Mouse (Mus musculus): ENCODE measurements around the gene Shisa5. TPM values are rescaled to one million over a fixed set of nuclear protein-coding genes. Genes with fewer than 3 reads are reported as not detected.

Gene Shisa5
- 71.6 and 76.3 TPM in 2 replicates for polyA plus RNA-seq (2015; fragmentation: Nextera tagmentation; extraction: Ambion mirVana)

DNA sequence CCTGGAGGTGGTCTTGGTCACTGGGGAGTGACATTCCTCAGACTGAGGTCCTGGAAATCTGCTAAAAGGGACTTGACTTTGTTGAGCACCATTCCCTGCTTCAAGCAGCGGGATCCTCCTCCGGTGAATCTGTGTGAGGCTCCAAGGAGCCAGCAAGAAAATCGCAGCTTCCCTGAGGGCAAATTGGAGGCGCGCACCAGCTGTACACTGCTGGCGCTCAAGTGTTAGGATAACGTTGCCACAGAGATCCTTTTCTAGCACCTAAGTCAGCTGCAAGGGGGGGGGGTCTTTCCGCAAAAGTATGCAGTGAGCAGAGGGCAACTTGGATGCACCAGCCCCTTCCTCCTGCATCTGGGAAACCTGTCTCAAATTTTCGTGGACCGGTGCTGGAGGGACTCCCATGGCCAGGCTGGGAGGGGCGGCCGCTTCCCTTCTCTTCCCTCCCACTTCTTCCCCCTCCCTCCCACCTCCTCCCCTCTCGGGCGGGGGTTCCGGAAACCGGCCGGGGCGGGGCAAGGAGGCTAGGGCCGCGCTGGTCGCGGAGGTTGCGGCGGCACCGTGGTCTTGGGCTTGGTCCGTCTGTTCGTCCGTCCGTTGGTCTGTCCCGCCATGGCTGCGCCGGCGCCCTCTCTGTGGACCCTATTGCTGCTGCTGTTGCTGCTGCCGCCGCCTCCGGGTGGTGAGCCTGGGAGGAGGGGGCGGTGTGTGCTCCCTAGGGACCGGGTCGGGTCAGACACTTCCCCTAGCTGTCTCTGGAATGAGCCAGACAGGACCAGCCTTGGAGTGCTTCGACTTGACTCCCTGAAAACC lies at the start of gene Shisa5:
TSS of gene Shisa5 (plus strand) at position 480 of the 810 bp plus-strand sequence.
- H3K4me3 ChIP-seq = peak within 1 kb of the TSS; percentile 65
- under 1% methylated on average over 38 of the region's 40 CpGs for WGBS
- peak within 1 kb of the TSS; percentile 53; the same call in 1 of the 2 replicates for H3K27ac ChIP-seq (replicated peaks)
- H3K9ac ChIP-seq = peak within 1 kb of the TSS; percentile 70
- no peaks in the 10 kb centered on the region for H3K27me3 ChIP-seq
- no peaks in the 10 kb centered on the region for H3K9me3 ChIP-seq
- 0 out of 2 replicates have a peak, but pooled peaks cover 3% of the 10 kb centered on the region for H3K36me3 ChIP-seq
- H3K4me2 ChIP-seq = peak within 1 kb of the TSS; percentile 95
- ATAC-seq (ENCODE audit: low FRiP score, low read depth) = peak; percentile 83
- peaks cover 21% of the 10 kb centered on the region; the same call in 1 of the 2 replicates for H3K4me1 ChIP-seq (replicated peaks)

DNA sequence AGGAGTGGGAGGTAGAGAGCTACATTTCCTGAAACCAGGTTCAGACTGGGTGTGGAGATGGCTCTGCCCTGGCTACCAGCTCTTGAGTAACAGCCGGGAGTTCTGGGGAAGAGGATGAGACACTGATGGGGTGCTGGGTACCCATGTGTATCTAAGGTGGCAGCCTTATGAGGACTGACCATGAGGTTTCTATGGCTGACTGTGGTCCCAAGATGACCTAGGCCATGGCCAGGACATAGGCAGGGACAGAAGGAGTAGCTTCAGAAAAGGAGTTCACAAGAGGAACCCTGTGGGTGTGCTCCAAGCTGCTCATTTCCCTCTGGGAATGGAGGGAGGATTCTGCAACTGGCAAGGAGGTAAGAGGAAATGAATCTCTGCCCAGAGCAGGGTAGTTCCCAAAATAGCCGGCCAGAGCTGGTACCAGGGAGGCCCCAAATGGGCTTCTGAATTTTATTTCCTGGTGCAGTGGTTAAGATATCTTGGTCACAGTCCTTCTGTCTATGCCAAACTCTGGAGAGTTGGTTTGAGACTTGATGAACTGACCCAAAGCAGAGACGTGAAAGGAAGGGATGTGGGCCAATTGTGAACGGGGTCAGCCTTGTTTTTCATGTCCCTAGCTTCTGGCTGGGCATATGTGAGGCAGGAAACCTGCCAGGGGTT lies 48.4 kb upstream of the Shisa5 start:
- Histone ChIP-seq H3K4me2 (no peak overlapping the region), H3K9ac (no peak overlapping the region), H3K9me3 (no peaks in the 10 kb centered on the region), H3K27ac (replicated peaks) (no peak overlapping the region), H3K36me3 (no peaks in the 10 kb centered on the region), H3K4me1 (replicated peaks) (peaks cover 18% of the 10 kb centered on the region), H3K27me3 (no peaks in the 10 kb centered on the region), H3K4me3 (no peak overlapping the region)
- ATAC-seq (ENCODE audit: low FRiP score, low read depth) = no peak
- 85% methylated on average over 4 of the region's 4 CpGs for WGBS

GRCm38 (mm10) chr9:108990462-108990820 lies 47.9 kb upstream of the Shisa5 start:
- H3K4me3 ChIP-seq = no peak overlapping the region
- peaks cover 18% of the 10 kb centered on the region for H3K4me1 ChIP-seq (replicated peaks)
- no peaks in the 10 kb centered on the region for H3K36me3 ChIP-seq
- WGBS = 78% methylated on average over 7 of the region's 7 CpGs
- H3K27ac ChIP-seq (replicated peaks) = no peak overlapping the region
- H3K9ac ChIP-seq = no peak overlapping the region
- H3K9me3 ChIP-seq = no peaks in the 10 kb centered on the region
- no peak for ATAC-seq (ENCODE audit: low FRiP score, low read depth)
- H3K27me3 ChIP-seq = no peaks in the 10 kb centered on the region
- H3K4me2 ChIP-seq = no peak overlapping the region

DNA sequence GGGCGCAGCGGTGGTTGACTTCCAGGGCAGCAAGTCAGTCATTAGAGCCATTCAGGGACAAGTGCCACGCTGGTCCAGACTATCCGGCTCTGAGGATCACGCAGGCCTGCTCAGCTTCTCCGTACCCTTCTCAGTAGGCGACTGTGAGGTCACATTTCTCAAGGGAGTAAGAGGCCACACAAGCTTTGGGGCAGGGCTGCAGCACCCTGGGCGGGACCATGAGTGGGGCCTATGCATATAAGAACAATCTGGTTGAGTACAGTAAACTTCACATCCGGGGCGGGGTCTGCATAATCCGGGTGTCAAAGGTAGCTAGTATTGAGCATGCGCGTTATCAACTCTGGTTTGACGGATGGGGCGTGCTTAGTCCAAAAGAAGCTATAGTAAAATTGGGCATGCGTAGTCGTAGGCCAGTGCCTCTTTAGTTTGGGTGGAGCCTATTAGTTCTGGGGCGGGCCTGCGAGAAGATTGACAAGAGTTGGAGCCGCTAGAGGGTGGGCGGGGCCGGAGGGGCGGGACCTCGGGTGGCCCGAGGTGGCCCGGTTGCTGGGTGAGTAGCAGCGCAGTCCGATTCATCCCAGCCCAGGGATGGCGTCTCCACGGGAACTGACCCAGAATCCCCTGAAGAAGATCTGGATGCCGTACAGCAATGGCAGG lies 46.8 kb upstream of the Shisa5 start, which contains the start of gene Pfkfb4:
TSS of gene Pfkfb4 (plus strand) at position 351 of the 657 bp plus-strand sequence.
- peak within 1 kb of the TSS; percentile 80 for H3K27ac ChIP-seq (replicated peaks)
- H3K36me3 ChIP-seq = no peaks in the 10 kb centered on the region
- peak within 1 kb of the TSS; percentile 64 for H3K4me3 ChIP-seq
- H3K27me3 ChIP-seq = no peaks in the 10 kb centered on the region
- ATAC-seq (ENCODE audit: low FRiP score, low read depth) = peak; percentile 97
- H3K4me2 ChIP-seq = peak within 1 kb of the TSS; percentile 62
- 1% methylated on average over 31 of the region's 31 CpGs for WGBS
- H3K4me1 ChIP-seq (replicated peaks) = peaks cover 18% of the 10 kb centered on the region
- H3K9ac ChIP-seq = peak within 1 kb of the TSS; percentile 72
- no peaks in the 10 kb centered on the region for H3K9me3 ChIP-seq

DNA sequence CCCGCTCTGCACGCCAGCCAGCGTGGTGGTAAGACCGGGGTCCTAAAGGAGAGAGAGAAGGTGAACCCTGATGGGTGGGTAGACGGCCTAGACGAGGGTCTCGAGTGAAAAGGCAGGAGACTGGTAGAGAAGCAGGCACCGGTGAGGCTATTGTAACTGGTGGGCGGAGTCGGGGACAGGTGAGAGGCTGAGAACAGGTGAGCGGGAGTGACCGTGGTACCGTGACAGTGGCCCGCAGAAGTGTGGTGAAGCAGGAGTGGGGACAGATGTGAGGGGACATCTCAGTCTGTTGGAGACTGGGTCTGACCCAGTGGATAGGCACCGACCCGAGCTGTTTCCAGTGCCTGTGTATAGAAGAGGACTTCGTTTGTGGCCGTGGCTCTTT lies 46.3 kb upstream of the Shisa5 start:
- WGBS = 6% methylated on average over 18 of the region's 18 CpGs

DNA sequence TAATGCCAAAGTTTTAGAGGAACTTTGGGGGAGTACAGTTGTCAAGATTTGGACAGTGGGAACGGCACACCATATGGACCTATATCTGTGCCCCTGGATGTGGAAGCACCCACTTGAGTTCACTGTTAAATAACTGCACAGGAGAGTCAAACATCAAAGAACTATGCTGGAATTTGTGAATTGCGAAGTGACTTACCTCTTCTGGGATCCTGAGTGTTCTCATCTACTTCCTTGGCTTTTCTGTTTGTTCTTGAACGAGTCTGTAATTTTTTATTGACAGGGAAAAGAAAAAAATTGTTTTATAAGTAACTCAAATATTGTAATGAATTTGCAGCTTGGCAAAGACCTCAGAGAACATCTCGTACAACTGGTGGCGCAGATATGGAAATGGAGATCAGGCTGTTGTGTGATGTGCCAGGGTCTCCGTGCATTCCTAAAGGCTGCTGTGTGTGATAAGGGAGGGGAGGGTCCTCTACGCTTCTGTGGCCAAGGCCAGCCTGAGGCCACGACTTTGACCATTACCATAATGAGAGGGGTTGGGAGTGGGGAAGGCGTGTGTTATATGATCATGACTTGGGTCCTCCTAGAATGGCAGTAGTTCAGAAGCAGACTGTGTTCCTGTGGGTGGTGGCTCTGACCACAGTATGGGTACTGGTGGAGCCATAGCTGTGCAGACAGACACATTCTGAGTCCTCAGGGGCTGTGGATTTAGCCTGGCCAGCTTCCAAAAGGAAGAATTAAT lies 45.6 kb upstream of the Shisa5 start:
- Histone ChIP-seq H3K4me1 (replicated peaks) (peaks cover 18% of the 10 kb centered on the region), H3K27me3 (no peaks in the 10 kb centered on the region), H3K9ac (no peak overlapping the region), H3K4me2 (peak overlapping the region; percentile 62), H3K4me3 (peak overlapping the region; percentile 64), H3K9me3 (no peaks in the 10 kb centered on the region), H3K27ac (replicated peaks) (no peak overlapping the region), H3K36me3 (no peaks in the 10 kb centered on the region)
- no peak for ATAC-seq (ENCODE audit: low FRiP score, low read depth)
- whole genome bisulfite sequencing = 88% methylated on average over 9 of the region's 9 CpGs

More for the DNA sequence above, 46.3 kb upstream of the Shisa5 start:
- Histone ChIP-seq H3K4me3 (peak overlapping the region; percentile 64), H3K4me2 (peak overlapping the region; percentile 62), H3K27me3 (no peaks in the 10 kb centered on the region), H3K9ac (peak overlapping the region; percentile 72), H3K9me3 (no peaks in the 10 kb centered on the region), H3K36me3 (no peaks in the 10 kb centered on the region), H3K4me1 (replicated peaks) (peaks cover 18% of the 10 kb centered on the region), H3K27ac (replicated peaks) (peak overlapping the region; percentile 80)
- ATAC-seq (ENCODE audit: low FRiP score, low read depth) = no peak

DNA sequence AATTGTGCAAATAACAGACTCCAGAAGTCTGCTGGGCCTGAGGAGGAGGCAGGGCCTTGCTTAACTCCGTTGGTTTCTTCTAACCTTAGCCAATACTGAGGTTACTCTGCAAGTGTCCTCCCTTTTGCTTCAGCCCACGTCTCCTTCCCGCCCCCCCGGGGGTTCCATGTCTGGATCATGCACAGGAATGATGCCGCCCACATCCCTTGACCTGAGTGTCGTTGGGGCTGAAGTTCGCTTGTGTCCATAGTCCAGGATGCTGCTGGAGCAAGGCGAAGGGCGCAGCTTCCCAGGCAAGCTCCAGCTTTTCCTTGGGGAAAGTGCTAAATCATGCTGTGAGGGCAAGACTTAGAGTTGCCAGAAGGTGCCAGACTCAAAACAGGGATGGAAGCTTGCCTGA lies 42.0 kb upstream of the Shisa5 start:
- Histone ChIP-seq H3K4me2 (no peak overlapping the region), H3K9ac (no peak overlapping the region), H3K9me3 (no peaks in the 10 kb centered on the region), H3K36me3 (no peaks in the 10 kb centered on the region), H3K27ac (replicated peaks) (no peak overlapping the region), H3K4me3 (no peak overlapping the region), H3K4me1 (replicated peaks) (peaks cover 17% of the 10 kb centered on the region), H3K27me3 (no peaks in the 10 kb centered on the region)
- 84% methylated on average over 9 of the region's 9 CpGs for WGBS
- ATAC-seq (ENCODE audit: low FRiP score, low read depth) = no peak

DNA sequence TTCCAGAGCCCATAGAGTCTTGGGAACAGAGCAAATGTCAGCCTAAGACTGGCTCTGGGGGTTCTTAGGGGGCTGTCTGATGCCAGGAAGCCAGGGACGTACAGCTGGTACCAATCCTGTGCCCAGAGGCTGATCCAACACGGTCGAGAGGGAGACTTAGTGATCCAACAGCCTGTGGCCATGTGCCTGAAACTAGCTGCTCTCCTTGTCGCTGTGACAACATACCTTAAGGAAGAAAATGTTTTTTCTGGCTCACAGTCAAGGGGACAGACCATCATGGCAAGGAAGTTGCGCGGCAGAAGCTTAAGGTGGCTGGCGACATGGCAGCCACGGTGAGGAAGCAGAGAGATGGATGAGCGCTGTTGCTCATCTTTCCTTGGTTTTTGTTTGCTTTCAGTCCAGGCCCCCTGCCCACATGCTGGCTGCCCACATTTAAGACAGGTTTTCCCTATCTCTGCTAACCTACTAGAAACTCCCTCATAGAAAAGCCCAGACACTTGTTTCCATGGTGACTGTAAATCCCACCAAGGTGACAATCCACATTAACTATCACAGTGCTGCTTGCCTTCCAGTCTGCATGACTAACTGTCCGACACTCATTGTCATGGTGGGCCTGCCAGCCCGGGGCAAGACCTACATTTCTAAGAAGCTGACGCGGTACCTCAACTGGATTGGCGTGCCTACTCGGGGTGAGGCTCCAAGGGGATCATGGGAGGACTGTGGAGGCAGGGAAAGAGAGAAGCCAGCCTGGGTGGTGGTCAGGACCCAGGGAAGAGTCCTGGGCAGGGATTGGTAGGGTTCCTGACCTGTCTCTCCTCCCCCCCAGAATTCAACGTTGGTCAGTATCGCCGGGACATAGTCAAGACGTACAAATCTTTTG lies 39.8 kb upstream of the Shisa5 start:
- Histone ChIP-seq H3K27me3 (no peaks in the 10 kb centered on the region), H3K27ac (replicated peaks) (no peak overlapping the region), H3K36me3 (peaks cover 4% of the 10 kb centered on the region; the same call in 1 of the 2 replicates), H3K9ac (no peak overlapping the region), H3K9me3 (no peaks in the 10 kb centered on the region), H3K4me2 (no peak overlapping the region), H3K4me1 (replicated peaks) (0 out of 2 replicates have a peak, but pooled peaks cover 2% of the 10 kb centered on the region), H3K4me3 (no peak overlapping the region)
- 80% methylated on average over 19 of the region's 19 CpGs for WGBS
- no peak for ATAC-seq (ENCODE audit: low FRiP score, low read depth)

DNA sequence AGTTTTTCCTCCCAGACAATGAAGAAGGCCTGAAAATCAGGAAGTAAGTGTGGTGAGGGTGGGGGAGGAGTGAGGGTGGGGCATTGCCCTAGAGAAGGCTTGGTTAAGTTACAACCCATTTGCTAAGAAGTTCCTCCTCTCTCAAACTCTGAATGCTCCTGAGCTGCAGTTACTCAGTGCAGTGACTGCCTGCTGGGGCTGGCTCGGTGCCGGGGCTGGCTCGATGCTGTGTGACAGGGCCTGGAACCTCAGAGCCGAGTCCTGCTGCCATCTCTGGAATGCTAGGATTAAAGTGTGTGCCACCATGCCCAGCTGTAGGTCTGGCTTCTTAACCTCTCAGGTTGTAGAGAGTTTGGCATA lies 39.2 kb upstream of the Shisa5 start:
- no peak overlapping the region for H3K27ac ChIP-seq (replicated peaks)
- 81% methylated on average over 4 of the region's 4 CpGs for WGBS
- H3K4me2 ChIP-seq = no peak overlapping the region
- H3K9ac ChIP-seq = no peak overlapping the region
- no peak overlapping the region for H3K4me3 ChIP-seq
- H3K9me3 ChIP-seq = no peaks in the 10 kb centered on the region
- H3K4me1 ChIP-seq (replicated peaks) = 0 out of 2 replicates have a peak, but pooled peaks cover 2% of the 10 kb centered on the region
- H3K36me3 ChIP-seq = peaks cover 4% of the 10 kb centered on the region; the same call in 1 of the 2 replicates
- no peaks in the 10 kb centered on the region for H3K27me3 ChIP-seq
- no peak for ATAC-seq (ENCODE audit: low FRiP score, low read depth)

GRCm38 (mm10) chr9:109000726-109001125 lies 37.6 kb upstream of the Shisa5 start:
- Histone ChIP-seq H3K9ac (no peak overlapping the region), H3K4me1 (replicated peaks) (0 out of 2 replicates have a peak, but pooled peaks cover 2% of the 10 kb centered on the region), H3K4me2 (no peak overlapping the region), H3K9me3 (no peaks in the 10 kb centered on the region), H3K27ac (replicated peaks) (no peak overlapping the region), H3K36me3 (peaks cover 10% of the 10 kb centered on the region; the same call in 1 of the 2 replicates), H3K27me3 (no peaks in the 10 kb centered on the region), H3K4me3 (no peak overlapping the region)
- ATAC-seq (ENCODE audit: low FRiP score, low read depth) = peak; percentile 54; the same call in 1 of the 2 replicates
- 11% methylated on average over 3 of the region's 3 CpGs for WGBS
